Mouse (Mus musculus) R1 (cell line): ENCODE measurements around the gene Syn3.

Source experiments
- DNase-seq: peaks from one replicate; pipeline ENCODE4 v3.0.0-alpha.2; 2018; ENCODE audit warnings: low read depth, low spot score

Syn3 gene

GRCm38 (mm10) chr10:86339649-86340379, 158.9 kb downstream of the Syn3 start:
- peak; percentile 48 for DNase-seq

- no peak for DNase-seq
Measured at GRCm38 (mm10) chr10:86339121-86339520, 159.6 kb downstream of the Syn3 start.

- DNase-seq, result peak; percentile 95
Measured at GRCm38 (mm10) chr10:86338121-86338715, 160.5 kb downstream of the Syn3 start.

GRCm38 (mm10) chr10:86337239-86337638, 161.5 kb downstream of the Syn3 start:
- no peak for DNase-seq

GRCm38 (mm10) chr10:86336506-86336905, 162.2 kb downstream of the Syn3 start:
- DNase-seq, result no peak

GRCm38 (mm10) chr10:86334581-86334980, 164.1 kb downstream of the Syn3 start:
- DNase-seq, result no peak

- no peak for DNase-seq
Measured at GRCm38 (mm10) chr10:86332942-86333341, 165.8 kb downstream of the Syn3 start.

- DNase-seq, result no peak
Measured at GRCm38 (mm10) chr10:86331681-86332281, 166.9 kb downstream of the Syn3 start.

- DNase-seq, result no peak
Measured at GRCm38 (mm10) chr10:86330993-86331680, 167.6 kb downstream of the Syn3 start.

- DNase-seq, result no peak
Measured at GRCm38 (mm10) chr10:86329241-86329882, 169.3 kb downstream of the Syn3 start.

GRCm38 (mm10) chr10:86328691-86329090, 170.0 kb downstream of the Syn3 start:
- peak; percentile 41 for DNase-seq

GRCm38 (mm10) chr10:86328143-86328542, 170.6 kb downstream of the Syn3 start:
- DNase-seq, result no peak

- DNase-seq, result no peak
Measured at GRCm38 (mm10) chr10:86325272-86325671, 173.4 kb downstream of the Syn3 start.

GRCm38 (mm10) chr10:86323275-86323994, 175.3 kb downstream of the Syn3 start:
- DNase-seq, result no peak

GRCm38 (mm10) chr10:86322006-86322405, 176.7 kb downstream of the Syn3 start:
- no peak for DNase-seq

- no peak for DNase-seq
Measured at GRCm38 (mm10) chr10:86321194-86321593, 177.5 kb downstream of the Syn3 start.

- no peak for DNase-seq
Measured at GRCm38 (mm10) chr10:86320204-86320603, 178.5 kb downstream of the Syn3 start.

- DNase-seq, result peak; percentile 84
Measured at GRCm38 (mm10) chr10:86319526-86319925, 179.2 kb downstream of the Syn3 start.

- no peak for DNase-seq
Measured at GRCm38 (mm10) chr10:86318552-86319140, 180.1 kb downstream of the Syn3 start.

- DNase-seq, result no peak
Measured at GRCm38 (mm10) chr10:86317633-86318032, 181.1 kb downstream of the Syn3 start.

- DNase-seq, result no peak
Measured at GRCm38 (mm10) chr10:86315513-86315912, 183.2 kb downstream of the Syn3 start.
